Mouse (Mus musculus) liver, embryonic 14.5 days (tissue): Measurements from ENCODE around the gene Mest.

Experiments
- CTCF ChIP-seq: IDR thresholded peaks from 2 replicates; pipeline ENCODE4 v1.5.1; 2016; ENCODE audit warnings: antibody characterized with exemption, low read depth, control low read depth
- EP300 ChIP-seq: IDR thresholded peaks from 2 replicates; pipeline ENCODE4 v1.6.1; 2016; ENCODE audit warnings: antibody characterized with exemption, low read depth

GRCm38 (mm10) chr6:30713455-30713854, 9.9 kb upstream of the Mest start:
- TF ChIP-seq CTCF (no peak), EP300 (no peak)
